Mouse (Mus musculus): Measurements from ENCODE around the gene Fbxo21. TPM values are rescaled to one million over a fixed set of nuclear protein-coding genes. Genes with fewer than 3 reads are reported as not detected.
A peak's percentile ranks its signal among the peaks of the same experiment; 100 is the strongest.

Gene Fbxo21
- polyA plus RNA-seq, 1 experiment from 2014 or later: 73.7 TPM

- Histone ChIP-seq H3K9me3 (no peaks in the 10 kb centered on the region), H3K27ac (no peak overlapping the region), H3K4me3 (no peak overlapping the region), H3K4me1 (peaks cover 26% of the 10 kb centered on the region), H3K4me2 (no peak overlapping the region), H3K9ac (no peak overlapping the region), H3K36me3 (no peaks in the 10 kb centered on the region), H3K27me3 (peaks cover 30% of the 10 kb centered on the region)
- ATAC-seq (ENCODE audit: insufficient number of reproducible peaks, insufficient read depth, low FRiP score, low TSS enrichment, low read depth): no peak
- 54% methylated on average over 6 of the region's 6 CpGs for WGBS
Observed at GRCm38 (mm10) chr5:118033740-118034139, 57.2 kb downstream of the Fbxo21 start.

DNA sequence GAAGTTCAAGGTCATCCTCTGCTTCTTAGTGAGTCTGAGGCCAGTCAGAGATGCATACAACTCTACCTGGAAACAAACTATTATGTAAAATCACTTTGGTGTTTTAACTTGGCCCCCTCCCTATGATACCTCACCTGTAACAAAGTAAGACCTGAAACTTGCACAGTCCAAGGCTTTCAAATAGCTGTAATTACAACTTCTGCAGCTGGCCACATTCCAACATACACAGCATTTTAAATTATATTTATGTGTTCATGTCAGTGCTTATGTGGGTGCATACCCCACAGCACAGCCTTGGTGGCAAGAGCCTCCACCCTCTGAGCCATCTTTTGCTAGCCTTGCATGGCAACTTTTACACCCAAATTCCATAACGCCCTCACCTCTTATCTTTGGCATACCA is 58.1 kb downstream of the Fbxo21 start:
- no peaks in the 10 kb centered on the region for H3K9me3 ChIP-seq
- no peaks in the 10 kb centered on the region for H3K36me3 ChIP-seq
- H3K9ac ChIP-seq: no peak overlapping the region
- H3K4me1 ChIP-seq: peaks cover 18% of the 10 kb centered on the region
- H3K4me3 ChIP-seq: no peak overlapping the region
- H3K27ac ChIP-seq: no peak overlapping the region
- peaks cover 21% of the 10 kb centered on the region for H3K27me3 ChIP-seq
- no peak for ATAC-seq (ENCODE audit: insufficient number of reproducible peaks, insufficient read depth, low FRiP score, low TSS enrichment, low read depth)
- 95% methylated on average over 1 of the region's 1 CpGs for WGBS
- H3K4me2 ChIP-seq: no peak overlapping the region

- 57% methylated on average over 3 of the region's 3 CpGs for WGBS
- Histone ChIP-seq H3K4me2 (no peak overlapping the region), H3K36me3 (no peaks in the 10 kb centered on the region), H3K9me3 (no peaks in the 10 kb centered on the region), H3K4me1 (peaks cover 14% of the 10 kb centered on the region), H3K4me3 (no peak overlapping the region), H3K27me3 (peaks cover 10% of the 10 kb centered on the region), H3K9ac (no peak overlapping the region), H3K27ac (no peak overlapping the region)
- ATAC-seq (ENCODE audit: insufficient number of reproducible peaks, insufficient read depth, low FRiP score, low TSS enrichment, low read depth): no peak
Observed at GRCm38 (mm10) chr5:118035786-118036185, 59.3 kb downstream of the Fbxo21 start.

DNA sequence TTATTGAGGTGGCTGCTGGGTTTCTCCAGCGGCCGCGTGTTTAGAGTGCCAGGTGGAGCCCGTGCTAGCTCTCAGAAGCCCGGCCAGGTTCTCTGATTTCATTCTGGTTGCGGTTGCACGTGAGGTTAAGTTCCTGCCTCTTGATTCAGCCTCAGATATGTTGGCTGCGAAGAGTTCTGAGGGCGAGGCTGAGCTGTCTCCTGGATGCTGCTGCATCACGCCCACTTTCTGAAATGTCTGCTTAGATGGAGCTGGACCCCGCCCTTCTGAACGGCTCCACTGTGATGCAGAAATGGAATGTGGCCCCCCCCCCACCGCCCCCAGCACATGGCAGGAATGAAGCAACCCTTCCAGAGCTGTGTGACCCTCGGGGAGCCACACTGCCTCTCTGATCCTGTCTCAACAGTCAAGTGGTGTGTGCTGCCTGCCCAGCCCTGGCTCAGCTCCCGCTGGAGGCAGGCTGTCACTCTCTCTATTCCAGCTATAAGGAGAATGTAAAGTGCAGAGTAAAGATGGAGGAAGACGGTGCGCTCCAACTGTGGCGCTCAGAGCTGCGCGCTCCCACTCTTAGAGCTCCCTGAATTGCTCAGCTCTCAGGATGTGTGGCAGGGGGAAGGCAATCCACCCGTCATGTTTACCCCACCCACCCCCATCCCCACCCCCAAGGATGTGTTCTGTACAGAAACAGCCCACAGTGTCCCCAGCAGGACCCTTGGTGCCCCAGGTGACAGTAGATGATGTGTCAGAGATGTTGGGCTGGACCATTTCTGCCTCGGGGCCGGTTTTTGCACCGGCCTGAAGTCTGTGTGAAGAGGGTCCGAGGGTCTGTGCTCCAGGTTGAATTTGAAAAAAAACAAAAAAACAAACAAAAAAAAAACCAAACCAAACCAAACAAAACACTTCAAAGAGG is 60.6 kb downstream of the Fbxo21 start:
- H3K27ac ChIP-seq: no peak overlapping the region
- 0 out of 2 replicates have a peak overlapping the region, but pooled peaks have one; percentile 21 for H3K9ac ChIP-seq
- peaks cover 14% of the 10 kb centered on the region for H3K4me1 ChIP-seq
- H3K9me3 ChIP-seq: no peaks in the 10 kb centered on the region
- no peak overlapping the region for H3K4me3 ChIP-seq
- no peak for ATAC-seq (ENCODE audit: insufficient number of reproducible peaks, insufficient read depth, low FRiP score, low TSS enrichment, low read depth)
- WGBS: 35% methylated on average over 25 of the region's 25 CpGs
- H3K27me3 ChIP-seq: no peaks in the 10 kb centered on the region
- peak overlapping the region; percentile 42 for H3K4me2 ChIP-seq
- no peaks in the 10 kb centered on the region for H3K36me3 ChIP-seq

DNA sequence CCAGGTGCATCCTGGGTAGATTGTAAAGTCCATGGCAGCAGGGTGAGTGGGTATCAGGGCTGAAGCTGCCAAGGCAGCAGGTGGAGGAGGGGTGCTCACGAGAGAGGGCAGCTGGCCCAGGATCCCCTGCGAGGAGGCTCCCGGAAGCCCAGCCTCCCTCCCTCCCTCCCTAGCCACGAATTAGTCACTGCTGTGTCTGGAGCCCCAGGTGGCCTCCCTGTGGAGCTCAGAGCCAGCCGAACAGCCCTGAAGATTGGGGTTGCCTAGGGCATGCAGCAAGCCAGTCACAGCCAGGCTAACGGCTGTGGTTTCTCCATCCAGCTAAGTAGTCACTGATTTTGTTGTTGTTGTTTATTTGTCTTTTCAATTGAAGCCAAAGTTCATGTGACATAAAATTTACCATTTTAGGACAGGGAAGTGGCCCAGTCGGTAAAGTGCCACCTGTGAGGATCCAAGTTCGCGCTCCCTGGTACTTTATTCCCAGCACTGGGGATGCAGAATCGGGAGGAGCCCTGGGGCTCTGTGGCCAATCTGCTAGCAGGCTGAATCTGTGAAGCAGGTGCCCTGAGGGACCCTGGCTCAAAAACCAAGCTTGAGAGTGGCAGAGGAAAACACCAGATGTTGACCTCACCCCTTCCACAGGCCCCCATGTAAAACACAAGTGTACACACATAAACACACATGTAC is 61.4 kb downstream of the Fbxo21 start:
- Histone ChIP-seq H3K9ac (0 out of 2 replicates have a peak overlapping the region, but pooled peaks have one; percentile 21), H3K27me3 (no peaks in the 10 kb centered on the region), H3K4me2 (peak overlapping the region; percentile 42), H3K27ac (no peak overlapping the region), H3K4me1 (peaks cover 14% of the 10 kb centered on the region), H3K4me3 (no peak overlapping the region), H3K36me3 (no peaks in the 10 kb centered on the region), H3K9me3 (no peaks in the 10 kb centered on the region)
- WGBS: 8% methylated on average over 10 of the region's 10 CpGs
- peak; percentile 63; the same call in 1 of the 2 replicates for ATAC-seq (ENCODE audit: insufficient number of reproducible peaks, insufficient read depth, low FRiP score, low TSS enrichment, low read depth)

DNA sequence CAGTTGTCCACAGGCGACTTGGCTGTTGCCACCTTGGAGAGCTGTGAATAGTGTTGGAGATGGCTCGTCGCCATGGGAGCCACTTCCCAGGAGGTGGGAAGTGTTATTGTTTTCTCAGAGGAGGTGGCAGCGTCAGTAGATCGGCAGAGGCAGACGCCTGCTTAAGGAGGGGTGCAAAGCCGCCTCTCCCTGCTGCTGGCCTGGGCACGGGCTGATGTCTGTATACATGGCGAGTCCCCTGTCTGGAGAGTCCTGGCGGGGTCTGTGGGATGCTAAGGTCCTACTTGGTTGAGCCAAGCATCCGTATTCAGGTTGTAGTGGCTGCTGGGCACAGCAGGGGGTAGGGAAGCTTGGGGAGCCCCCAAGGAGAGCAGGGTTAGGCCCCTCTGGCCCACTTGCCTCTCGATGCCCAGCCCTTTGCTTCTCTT is 62.7 kb downstream of the Fbxo21 start:
- H3K4me1 ChIP-seq: peaks cover 14% of the 10 kb centered on the region
- H3K4me3 ChIP-seq: no peak overlapping the region
- no peaks in the 10 kb centered on the region for H3K27me3 ChIP-seq
- H3K9ac ChIP-seq: no peak overlapping the region
- H3K36me3 ChIP-seq: no peaks in the 10 kb centered on the region
- H3K4me2 ChIP-seq: no peak overlapping the region
- H3K27ac ChIP-seq: no peak overlapping the region
- no peak for ATAC-seq (ENCODE audit: insufficient number of reproducible peaks, insufficient read depth, low FRiP score, low TSS enrichment, low read depth)
- 27% methylated on average over 12 of the region's 12 CpGs for WGBS
- H3K9me3 ChIP-seq: no peaks in the 10 kb centered on the region

GRCm38 (mm10) chr5:118042599-118042998 is 66.1 kb downstream of the Fbxo21 start:
- Histone ChIP-seq H3K36me3 (no peaks in the 10 kb centered on the region), H3K4me1 (peaks cover 4% of the 10 kb centered on the region), H3K4me3 (no peak overlapping the region), H3K9me3 (no peaks in the 10 kb centered on the region), H3K4me2 (no peak overlapping the region), H3K27me3 (no peaks in the 10 kb centered on the region), H3K27ac (no peak overlapping the region), H3K9ac (no peak overlapping the region)
- WGBS: 90% methylated on average over 6 of the region's 6 CpGs
- no peak for ATAC-seq (ENCODE audit: insufficient number of reproducible peaks, insufficient read depth, low FRiP score, low TSS enrichment, low read depth)

GRCm38 (mm10) chr5:118043761-118044160 is 67.2 kb downstream of the Fbxo21 start:
- H3K9ac ChIP-seq: no peak overlapping the region
- H3K27me3 ChIP-seq: no peaks in the 10 kb centered on the region
- no peak overlapping the region for H3K27ac ChIP-seq
- H3K4me3 ChIP-seq: no peak overlapping the region
- H3K9me3 ChIP-seq: no peaks in the 10 kb centered on the region
- H3K4me1 ChIP-seq: no peaks in the 10 kb centered on the region
- 84% methylated on average over 4 of the region's 4 CpGs for WGBS
- ATAC-seq (ENCODE audit: insufficient number of reproducible peaks, insufficient read depth, low FRiP score, low TSS enrichment, low read depth): no peak
- no peak overlapping the region for H3K4me2 ChIP-seq
- no peaks in the 10 kb centered on the region for H3K36me3 ChIP-seq

DNA sequence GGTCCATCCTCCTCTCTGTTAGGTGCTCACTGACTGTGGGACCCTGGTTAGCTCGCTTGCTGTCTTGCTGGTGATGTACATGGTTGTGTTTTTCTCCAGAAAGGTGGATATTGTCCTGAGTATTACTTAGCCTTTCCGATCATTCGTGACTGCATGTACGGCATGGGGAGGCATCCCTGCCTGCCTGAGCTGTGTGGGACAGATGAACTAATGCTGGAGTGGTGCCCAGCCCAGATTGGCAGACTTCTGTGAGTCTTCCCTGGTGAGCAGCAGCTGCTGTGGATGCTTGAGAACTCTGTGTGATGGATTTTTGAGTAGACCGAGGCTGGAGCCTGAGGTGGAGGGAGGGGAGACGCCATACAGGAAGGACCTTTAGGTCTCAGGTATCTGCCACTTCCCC is 68.4 kb downstream of the Fbxo21 start:
- Histone ChIP-seq H3K36me3 (no peaks in the 10 kb centered on the region), H3K4me1 (no peaks in the 10 kb centered on the region), H3K9ac (no peak overlapping the region), H3K9me3 (no peaks in the 10 kb centered on the region), H3K27me3 (no peaks in the 10 kb centered on the region), H3K27ac (no peak overlapping the region), H3K4me2 (no peak overlapping the region), H3K4me3 (no peak overlapping the region)
- ATAC-seq (ENCODE audit: insufficient number of reproducible peaks, insufficient read depth, low FRiP score, low TSS enrichment, low read depth): no peak
- WGBS: 83% methylated on average over 6 of the region's 6 CpGs

- WGBS: 95% methylated on average over 9 of the region's 9 CpGs
Observed at GRCm38 (mm10) chr5:118045385-118045784, 68.9 kb downstream of the Fbxo21 start.

DNA sequence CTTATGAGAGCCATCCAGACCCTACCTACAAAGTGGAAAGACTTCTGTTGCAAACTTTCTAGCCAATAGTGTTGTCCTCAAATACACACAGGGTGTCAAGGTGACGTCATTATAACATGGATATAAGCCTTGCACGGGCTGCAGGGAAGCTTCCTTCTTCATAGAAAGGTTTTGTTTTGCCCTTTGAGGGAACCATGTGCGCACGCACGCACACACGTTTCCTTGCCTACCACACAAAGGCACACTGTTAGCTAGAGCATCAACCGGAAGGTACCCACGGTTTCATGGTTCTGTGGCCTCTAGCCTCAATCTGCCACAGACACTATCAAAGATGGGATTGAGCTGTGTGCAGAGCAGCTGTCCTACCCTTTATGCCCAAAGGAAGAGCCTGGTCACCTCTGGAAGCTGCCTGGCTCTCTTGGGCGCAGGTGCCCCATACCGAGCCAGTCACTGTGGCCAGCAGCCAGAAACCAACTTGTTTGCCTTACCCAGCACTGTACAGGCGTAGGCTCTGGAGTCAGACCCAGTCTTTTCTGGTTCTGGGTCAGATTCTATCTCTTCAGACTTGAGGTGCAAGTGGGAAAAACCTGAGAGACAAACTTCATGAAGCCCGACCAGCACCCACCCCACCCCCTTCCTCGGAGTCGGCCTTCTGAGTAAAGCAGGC is 70.7 kb downstream of the Fbxo21 start:
- no peak overlapping the region for H3K4me3 ChIP-seq
- no peak overlapping the region for H3K27ac ChIP-seq
- no peaks in the 10 kb centered on the region for H3K4me1 ChIP-seq
- H3K9me3 ChIP-seq: no peaks in the 10 kb centered on the region
- H3K4me2 ChIP-seq: no peak overlapping the region
- H3K27me3 ChIP-seq: no peaks in the 10 kb centered on the region
- H3K9ac ChIP-seq: no peak overlapping the region
- no peaks in the 10 kb centered on the region for H3K36me3 ChIP-seq
- ATAC-seq (ENCODE audit: insufficient number of reproducible peaks, insufficient read depth, low FRiP score, low TSS enrichment, low read depth): no peak
- 85% methylated on average over 14 of the region's 14 CpGs for WGBS

More at GRCm38 (mm10) chr5:118045385-118045784, 68.9 kb downstream of the Fbxo21 start:
- H3K4me1 ChIP-seq: no peaks in the 10 kb centered on the region
- H3K9me3 ChIP-seq: no peaks in the 10 kb centered on the region
- no peaks in the 10 kb centered on the region for H3K36me3 ChIP-seq
- no peak overlapping the region for H3K27ac ChIP-seq
- H3K27me3 ChIP-seq: no peaks in the 10 kb centered on the region
- H3K4me2 ChIP-seq: no peak overlapping the region
- no peak overlapping the region for H3K4me3 ChIP-seq
- no peak overlapping the region for H3K9ac ChIP-seq
- no peak for ATAC-seq (ENCODE audit: insufficient number of reproducible peaks, insufficient read depth, low FRiP score, low TSS enrichment, low read depth)
